Mouse (Mus musculus): Measurements from ENCODE around the gene Tbcc. TPM values are rescaled to one million over a fixed set of nuclear protein-coding genes. Genes with fewer than 3 reads are reported as not detected.
"Not testable (repeated sequence)": the region's sequence is repeated elsewhere in the genome, so short reads cannot be mapped to it uniquely, and the experiment has no call there.

Gene Tbcc
- total RNA-seq (2014; rRNA removed; ENCODE audit: low replicate concordance) (37.8 and 44.8 TPM in 2 replicates), polyA plus RNA-seq (2015; fragmentation: Nextera tagmentation; extraction: Ambion mirVana) (43.6 and 43.7 TPM in 2 replicates)

DNA sequence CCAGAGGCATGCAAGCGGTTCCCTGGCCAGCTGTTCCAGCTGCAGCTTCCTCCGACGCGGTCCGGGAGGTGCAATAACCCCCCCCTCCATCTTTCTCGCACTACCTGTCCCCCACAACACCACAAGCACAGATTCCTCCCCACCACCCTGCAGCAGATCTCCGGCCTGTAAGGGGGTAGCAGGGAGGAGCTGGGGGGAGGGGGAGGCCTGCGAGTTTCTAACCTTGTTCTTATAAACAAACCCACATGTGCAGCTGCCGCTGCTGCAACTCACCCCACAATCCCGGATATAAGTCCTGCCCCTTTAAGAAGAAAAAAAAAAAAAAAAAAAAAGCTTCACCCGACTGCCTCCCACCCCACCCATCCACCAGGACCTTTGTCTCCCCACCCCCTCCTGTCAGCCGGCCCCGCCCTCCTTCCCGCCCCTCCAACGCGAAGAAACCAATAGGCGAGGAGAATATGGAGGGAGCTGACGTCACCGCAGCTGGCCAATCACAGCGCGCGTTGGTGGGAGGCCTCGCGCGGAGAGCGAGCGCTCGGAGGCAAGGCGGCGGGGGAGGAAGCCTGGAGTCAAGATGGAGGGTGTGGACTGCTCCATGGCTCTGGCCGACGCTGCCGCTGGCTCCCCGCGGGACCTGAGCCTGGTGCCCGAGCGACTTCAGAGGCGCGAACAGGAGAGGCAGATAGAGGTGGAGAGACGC, at the start of gene Tbcc:
Gene Tbcc (plus strand): TSS at position 569 of the 700 bp plus-strand sequence.
- no peaks in the 10 kb centered on the region for H3K36me3 ChIP-seq (replicated peaks; ENCODE audit: control insufficient read depth, insufficient read depth, low read length)
- H3K27ac ChIP-seq (ENCODE audit: low read depth) = peak within 1 kb of the TSS; percentile 91
- peak; percentile 97 for DNase-seq (ENCODE audit: low spot score)
- H3K9ac ChIP-seq (replicated peaks; ENCODE audit: low read depth, low read length) = peak within 1 kb of the TSS; percentile 81
- peak within 1 kb of the TSS; percentile 66 for H3K4me3 ChIP-seq (ENCODE audit: low read depth, low read length)
- no peak for TF ChIP-seq CTCF (IDR thresholded peaks at IDR 0.05; ENCODE audit: low read depth)
- TF ChIP-seq EP300 (IDR thresholded peaks at IDR 0.05; ENCODE audit: low read depth) = no peak
- no peaks in the 10 kb centered on the region for H3K27me3 ChIP-seq (ENCODE audit: control insufficient read depth, insufficient read depth, low read length)
- peak; percentile 92 for ATAC-seq (ENCODE audit: insufficient read depth, low read depth)
- H3K4me1 ChIP-seq (ENCODE audit: control insufficient read depth, insufficient read depth) = peaks cover 21% of the 10 kb centered on the region
- H3K9me3 ChIP-seq (replicated peaks; ENCODE audit: control insufficient read depth, low read length) = no peaks in the 10 kb centered on the region
- WGBS = under 1% methylated on average over 40 of the region's 40 CpGs
- H3K4me2 ChIP-seq (ENCODE audit: low read depth, low read length) = peak within 1 kb of the TSS; percentile 89

- no peak overlapping the region for H3K4me2 ChIP-seq (ENCODE audit: low read depth, low read length)
- ATAC-seq (ENCODE audit: insufficient read depth, low read depth) (peak; percentile 42; the same call in 1 of the 2 replicates), DNase-seq (ENCODE audit: low spot score) (peak; percentile 36)
- H3K9me3 ChIP-seq (replicated peaks; ENCODE audit: control insufficient read depth, low read length) = no peaks in the 10 kb centered on the region
- 48% methylated on average over 2 of the region's 2 CpGs for WGBS
- no peak overlapping the region for H3K9ac ChIP-seq (replicated peaks; ENCODE audit: low read depth, low read length)
- peaks cover 4% of the 10 kb centered on the region; the same call in 1 of the 2 replicates for H3K36me3 ChIP-seq (replicated peaks; ENCODE audit: control insufficient read depth, insufficient read depth, low read length)
- no peak overlapping the region for H3K4me3 ChIP-seq (ENCODE audit: low read depth, low read length)
- H3K4me1 ChIP-seq (ENCODE audit: control insufficient read depth, insufficient read depth) = no peaks in the 10 kb centered on the region
- H3K27me3 ChIP-seq (ENCODE audit: control insufficient read depth, insufficient read depth, low read length) = no peaks in the 10 kb centered on the region
- H3K27ac ChIP-seq (ENCODE audit: low read depth) = no peak overlapping the region
- no peak for TF ChIP-seq EP300 (IDR thresholded peaks at IDR 0.05; ENCODE audit: low read depth)
- TF ChIP-seq CTCF (IDR thresholded peaks at IDR 0.05; ENCODE audit: low read depth) = no peak
Observed at GRCm38 (mm10) chr17:46843022-46843421, 47.5 kb upstream of the Tbcc start.

- Histone ChIP-seq H3K4me1 (ENCODE audit: control insufficient read depth, insufficient read depth) (no peaks in the 10 kb centered on the region), H3K36me3 (replicated peaks; ENCODE audit: control insufficient read depth, insufficient read depth, low read length) (peaks cover 4% of the 10 kb centered on the region; the same call in 1 of the 2 replicates), H3K4me3 (ENCODE audit: low read depth, low read length) (no peak overlapping the region), H3K4me2 (ENCODE audit: low read depth, low read length) (no peak overlapping the region), H3K27me3 (ENCODE audit: control insufficient read depth, insufficient read depth, low read length) (no peaks in the 10 kb centered on the region), H3K27ac (ENCODE audit: low read depth) (no peak overlapping the region), H3K9me3 (replicated peaks; ENCODE audit: control insufficient read depth, low read length) (no peaks in the 10 kb centered on the region), H3K9ac (replicated peaks; ENCODE audit: low read depth, low read length) (no peak overlapping the region)
- ATAC-seq (ENCODE audit: insufficient read depth, low read depth) (no peak), DNase-seq (ENCODE audit: low spot score) (no peak)
- 83% methylated on average over 7 of the region's 7 CpGs for WGBS
- TF ChIP-seq EP300 (IDR thresholded peaks at IDR 0.05; ENCODE audit: low read depth) = no peak
- TF ChIP-seq CTCF (IDR thresholded peaks at IDR 0.05; ENCODE audit: low read depth) = no peak
Observed at GRCm38 (mm10) chr17:46843716-46844115, 46.8 kb upstream of the Tbcc start.

DNA sequence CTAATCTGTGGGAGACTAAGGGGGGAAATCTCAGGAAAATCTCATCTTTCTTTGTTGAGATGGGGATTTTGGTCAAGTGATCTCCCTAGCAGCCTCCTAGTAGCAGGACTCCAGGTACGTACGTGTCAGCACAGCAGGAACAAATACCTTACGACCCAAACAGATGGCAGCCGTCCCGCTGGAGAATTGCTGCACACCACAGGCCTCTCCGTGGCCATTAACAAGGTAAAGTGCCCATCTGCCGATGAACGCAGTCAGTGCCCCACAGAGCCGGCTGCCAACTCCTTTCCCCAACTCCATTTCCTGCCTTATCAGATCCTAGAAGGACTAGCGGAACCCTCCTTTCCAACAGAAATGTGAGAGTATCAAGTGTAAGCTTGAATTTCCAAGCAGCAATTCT, 45.7 kb upstream of the Tbcc start:
- 63% methylated on average over 10 of the region's 10 CpGs for WGBS
- no peaks in the 10 kb centered on the region for H3K9me3 ChIP-seq (replicated peaks; ENCODE audit: control insufficient read depth, low read length)
- H3K4me1 ChIP-seq (ENCODE audit: control insufficient read depth, insufficient read depth) = no peaks in the 10 kb centered on the region
- TF ChIP-seq EP300 (IDR thresholded peaks at IDR 0.05; ENCODE audit: low read depth) (no peak), CTCF (IDR thresholded peaks at IDR 0.05; ENCODE audit: low read depth) (no peak)
- no peak overlapping the region for H3K9ac ChIP-seq (replicated peaks; ENCODE audit: low read depth, low read length)
- no peaks in the 10 kb centered on the region for H3K27me3 ChIP-seq (ENCODE audit: control insufficient read depth, insufficient read depth, low read length)
- no peak for DNase-seq (ENCODE audit: low spot score)
- ATAC-seq (ENCODE audit: insufficient read depth, low read depth) = no peak
- H3K4me2 ChIP-seq (ENCODE audit: low read depth, low read length) = no peak overlapping the region
- peaks cover 4% of the 10 kb centered on the region; the same call in 1 of the 2 replicates for H3K36me3 ChIP-seq (replicated peaks; ENCODE audit: control insufficient read depth, insufficient read depth, low read length)
- H3K27ac ChIP-seq (ENCODE audit: low read depth) = no peak overlapping the region
- H3K4me3 ChIP-seq (ENCODE audit: low read depth, low read length) = no peak overlapping the region

GRCm38 (mm10) chr17:46845262-46845661, 45.2 kb upstream of the Tbcc start:
- Histone ChIP-seq H3K4me1 (ENCODE audit: control insufficient read depth, insufficient read depth) (no peaks in the 10 kb centered on the region), H3K36me3 (replicated peaks; ENCODE audit: control insufficient read depth, insufficient read depth, low read length) (0 out of 2 replicates have a peak, but pooled peaks cover 3% of the 10 kb centered on the region), H3K27me3 (ENCODE audit: control insufficient read depth, insufficient read depth, low read length) (no peaks in the 10 kb centered on the region), H3K27ac (ENCODE audit: low read depth) (no peak overlapping the region), H3K4me3 (ENCODE audit: low read depth, low read length) (no peak overlapping the region), H3K4me2 (ENCODE audit: low read depth, low read length) (no peak overlapping the region), H3K9me3 (replicated peaks; ENCODE audit: control insufficient read depth, low read length) (no peaks in the 10 kb centered on the region), H3K9ac (replicated peaks; ENCODE audit: low read depth, low read length) (no peak overlapping the region)
- 64% methylated on average over 12 of the region's 12 CpGs for WGBS
- ATAC-seq (ENCODE audit: insufficient read depth, low read depth) (no peak), DNase-seq (ENCODE audit: low spot score) (no peak)
- TF ChIP-seq CTCF (IDR thresholded peaks at IDR 0.05; ENCODE audit: low read depth) (no peak), EP300 (IDR thresholded peaks at IDR 0.05; ENCODE audit: low read depth) (no peak)

DNA sequence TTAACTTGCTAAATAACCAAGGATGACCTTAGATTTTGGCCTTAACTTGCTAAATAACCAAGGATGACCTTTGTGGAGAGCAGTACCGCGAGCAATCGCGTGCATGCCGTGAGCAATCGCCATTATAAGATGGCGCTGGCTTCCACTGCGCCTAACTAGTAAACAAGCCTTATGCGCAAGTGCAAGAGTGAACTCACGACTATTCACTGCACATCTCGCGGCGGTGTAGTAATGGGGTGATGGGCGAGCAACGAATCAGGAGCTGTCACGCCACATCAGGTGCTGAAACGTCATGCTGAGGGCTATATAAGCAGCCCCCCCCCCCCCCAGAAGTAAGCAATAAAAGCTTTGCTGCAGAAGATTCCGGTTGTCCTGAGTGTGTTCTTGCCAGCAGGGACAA, 43.9 kb upstream of the Tbcc start:
- not testable (repeated sequence) for H3K4me2 ChIP-seq (ENCODE audit: low read depth, low read length); H3K4me3 ChIP-seq (ENCODE audit: low read depth, low read length); H3K9ac ChIP-seq (replicated peaks; ENCODE audit: low read depth, low read length); H3K27ac ChIP-seq (ENCODE audit: low read depth); H3K36me3 ChIP-seq (replicated peaks; ENCODE audit: control insufficient read depth, insufficient read depth, low read length); DNase-seq (ENCODE audit: low spot score); ATAC-seq (ENCODE audit: insufficient read depth, low read depth); H3K27me3 ChIP-seq (ENCODE audit: control insufficient read depth, insufficient read depth, low read length); H3K9me3 ChIP-seq (replicated peaks; ENCODE audit: control insufficient read depth, low read length); H3K4me1 ChIP-seq (ENCODE audit: control insufficient read depth, insufficient read depth)
- WGBS = 94% methylated on average over 18 of the region's 18 CpGs

Data from heart, postnatal 0 days (tissue).